Mouse (Mus musculus): ENCODE results near the gene Clcnkb. TPM values are rescaled to one million over a fixed set of nuclear protein-coding genes. Genes with fewer than 3 reads are reported as not detected.

The Clcnkb gene
- total and polyA plus RNA-seq, 2 experiments from 2014 or later = 0.27 TPM; not detected in 1

DNA sequence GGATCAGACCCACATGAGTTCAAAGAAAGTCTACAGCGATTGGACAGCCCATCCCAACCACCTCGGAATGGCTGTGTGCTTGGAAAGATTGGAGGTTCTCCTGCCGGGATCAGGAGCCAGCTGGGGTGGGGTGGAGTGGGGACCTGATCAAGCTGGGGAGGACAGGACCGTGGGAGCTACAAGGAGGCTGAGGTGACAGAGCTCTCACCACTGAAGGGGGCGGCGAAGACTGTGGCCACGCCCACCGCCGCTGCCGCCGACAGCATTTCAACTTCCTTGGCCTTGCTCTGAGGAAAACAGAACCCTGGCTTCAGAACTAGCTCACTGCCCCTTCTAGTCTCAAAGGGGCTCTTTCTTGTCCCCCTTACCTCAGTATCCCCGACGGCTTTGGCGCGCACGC, 21.1 kb downstream of the Clcnkb start:
- Histone ChIP-seq H3K9me3 (ENCODE audit: low read length) (no peaks in the 10 kb centered on the region), H3K4me1 (ENCODE audit: insufficient read depth, low read length) (no peaks in the 10 kb centered on the region), H3K27ac (ENCODE audit: low read depth, low read length) (no peak overlapping the region), H3K9ac (replicated peaks; ENCODE audit: low read length, poor library complexity, severe bottlenecking) (no peak overlapping the region), H3K4me2 (ENCODE audit: low read depth, low read length, poor library complexity, severe bottlenecking) (no peak overlapping the region), H3K36me3 (ENCODE audit: insufficient read depth, low read length) (no peaks in the 10 kb centered on the region), H3K27me3 (ENCODE audit: insufficient read depth, low read length) (no peaks in the 10 kb centered on the region), H3K4me3 (ENCODE audit: low read depth, low read length) (no peak overlapping the region)
- ATAC-seq (ENCODE audit: low FRiP score) = no peak
- no peak for DNase-seq (ENCODE audit: low spot score)
- 21% methylated on average over 16 of the region's 16 CpGs for WGBS
- TF ChIP-seq CTCF (IDR thresholded peaks at IDR 0.05) = no peak

DNA sequence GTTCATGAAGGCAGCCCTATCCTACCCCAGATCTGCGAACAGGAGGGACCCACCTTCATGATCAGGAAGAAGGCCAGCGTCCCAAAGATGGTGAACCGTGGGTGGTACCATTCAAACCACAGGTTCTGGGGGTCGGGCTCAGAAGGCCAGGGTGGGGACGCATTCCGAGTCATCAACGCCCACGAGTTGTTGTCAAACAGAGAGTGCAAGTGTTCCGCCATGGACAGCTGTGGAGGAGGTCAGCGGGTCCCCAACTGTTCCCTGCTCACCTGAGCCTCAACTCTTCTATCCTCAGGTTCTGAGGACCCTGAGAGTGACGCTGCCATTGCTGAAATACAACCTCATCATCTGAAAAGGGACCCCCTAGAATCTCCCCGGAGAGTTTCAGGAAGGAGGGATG, 24.5 kb downstream of the Clcnkb start:
- DNase-seq (ENCODE audit: low spot score) (no peak), ATAC-seq (ENCODE audit: low FRiP score) (no peak)
- TF ChIP-seq CTCF (IDR thresholded peaks at IDR 0.05) = no peak
- no peak overlapping the region for H3K9ac ChIP-seq (replicated peaks; ENCODE audit: low read length, poor library complexity, severe bottlenecking)
- H3K36me3 ChIP-seq (ENCODE audit: insufficient read depth, low read length) = no peaks in the 10 kb centered on the region
- no peak overlapping the region for H3K4me2 ChIP-seq (ENCODE audit: low read depth, low read length, poor library complexity, severe bottlenecking)
- H3K27ac ChIP-seq (ENCODE audit: low read depth, low read length) = no peak overlapping the region
- no peaks in the 10 kb centered on the region for H3K9me3 ChIP-seq (ENCODE audit: low read length)
- WGBS = 77% methylated on average over 12 of the region's 12 CpGs
- no peak overlapping the region for H3K4me3 ChIP-seq (ENCODE audit: low read depth, low read length)
- H3K27me3 ChIP-seq (ENCODE audit: insufficient read depth, low read length) = no peaks in the 10 kb centered on the region
- H3K4me1 ChIP-seq (ENCODE audit: insufficient read depth, low read length) = no peaks in the 10 kb centered on the region

DNA sequence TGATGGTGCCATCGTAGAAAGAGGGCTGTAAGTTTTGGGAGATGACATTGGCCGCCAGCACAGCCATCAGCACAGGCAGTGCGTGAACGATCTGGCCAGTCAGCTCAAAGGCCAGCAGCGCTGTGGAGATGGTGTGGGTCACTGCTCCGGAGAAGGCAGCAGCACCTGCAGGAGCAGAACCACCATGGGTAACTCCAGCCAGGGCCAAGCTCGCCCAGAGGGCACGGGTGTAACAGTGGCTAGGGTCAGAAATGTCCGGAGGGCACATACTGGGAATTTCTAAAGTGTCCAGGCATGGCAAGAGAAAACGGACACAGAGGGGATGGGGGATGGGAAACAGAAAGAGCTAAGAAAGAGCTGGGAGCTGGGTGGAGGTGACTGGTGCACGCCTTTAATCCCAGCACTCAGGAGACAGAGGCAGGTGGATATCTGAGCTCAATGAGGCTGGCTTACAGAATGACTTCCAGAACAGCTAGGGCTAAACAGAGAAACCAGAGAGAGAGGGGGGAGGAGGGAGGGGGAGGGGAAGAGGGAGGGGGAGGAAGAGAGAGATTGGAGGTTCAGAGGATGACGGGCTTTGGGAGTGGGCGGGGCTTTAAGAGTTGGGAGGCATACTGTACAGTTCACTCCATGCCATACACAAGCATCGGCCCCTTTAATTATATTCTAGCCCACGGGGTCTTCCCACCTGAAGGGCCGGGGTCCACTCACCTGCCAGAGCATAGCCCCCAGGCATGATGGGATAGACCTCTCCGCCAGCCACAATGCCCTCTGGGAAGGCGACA, 26.3 kb downstream of the Clcnkb start:
- Histone ChIP-seq H3K4me3 (ENCODE audit: low read depth, low read length) (no peak overlapping the region), H3K9me3 (ENCODE audit: low read length) (no peaks in the 10 kb centered on the region), H3K4me2 (ENCODE audit: low read depth, low read length, poor library complexity, severe bottlenecking) (no peak overlapping the region), H3K27me3 (ENCODE audit: insufficient read depth, low read length) (no peaks in the 10 kb centered on the region), H3K27ac (ENCODE audit: low read depth, low read length) (no peak overlapping the region), H3K4me1 (ENCODE audit: insufficient read depth, low read length) (no peaks in the 10 kb centered on the region), H3K36me3 (ENCODE audit: insufficient read depth, low read length) (no peaks in the 10 kb centered on the region), H3K9ac (replicated peaks; ENCODE audit: low read length, poor library complexity, severe bottlenecking) (no peak overlapping the region)
- ATAC-seq (ENCODE audit: low FRiP score) (no peak; the same call in 1 of the 2 replicates), DNase-seq (ENCODE audit: low spot score) (no peak)
- WGBS = 74% methylated on average over 18 of the region's 18 CpGs
- no peak for TF ChIP-seq CTCF (IDR thresholded peaks at IDR 0.05)

DNA sequence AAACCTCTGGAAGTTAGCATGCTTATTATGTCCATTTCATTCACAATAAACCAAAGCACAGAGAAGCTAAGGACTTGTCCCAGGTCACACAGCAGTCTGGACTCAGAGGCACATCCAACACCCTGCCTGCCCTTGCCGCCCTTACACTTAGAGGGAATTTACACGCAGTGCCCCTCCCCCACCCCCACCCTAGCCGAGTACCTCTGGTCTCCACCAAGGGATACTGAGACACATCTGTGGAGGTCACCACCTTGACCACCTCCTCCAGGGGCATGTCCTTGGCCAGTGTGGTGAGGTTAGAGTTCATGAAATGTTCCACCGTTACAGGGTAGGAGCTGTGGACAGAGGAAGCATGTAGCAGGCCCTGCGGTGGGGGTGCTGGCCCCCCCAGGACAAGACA, 27.9 kb downstream of the Clcnkb start:
- H3K9me3 ChIP-seq (ENCODE audit: low read length) = no peaks in the 10 kb centered on the region
- H3K9ac ChIP-seq (replicated peaks; ENCODE audit: low read length, poor library complexity, severe bottlenecking) = no peak overlapping the region
- no peak overlapping the region for H3K4me3 ChIP-seq (ENCODE audit: low read depth, low read length)
- DNase-seq (ENCODE audit: low spot score) = no peak
- ATAC-seq (ENCODE audit: low FRiP score) = no peak
- no peak for TF ChIP-seq CTCF (IDR thresholded peaks at IDR 0.05)
- no peaks in the 10 kb centered on the region for H3K4me1 ChIP-seq (ENCODE audit: insufficient read depth, low read length)
- H3K27ac ChIP-seq (ENCODE audit: low read depth, low read length) = no peak overlapping the region
- H3K27me3 ChIP-seq (ENCODE audit: insufficient read depth, low read length) = peaks cover 3% of the 10 kb centered on the region; the same call in 1 of the 2 replicates
- 0 out of 2 replicates have a peak, but pooled peaks cover 7% of the 10 kb centered on the region for H3K36me3 ChIP-seq (ENCODE audit: insufficient read depth, low read length)
- no peak overlapping the region for H3K4me2 ChIP-seq (ENCODE audit: low read depth, low read length, poor library complexity, severe bottlenecking)
- WGBS = 68% methylated on average over 5 of the region's 5 CpGs

DNA sequence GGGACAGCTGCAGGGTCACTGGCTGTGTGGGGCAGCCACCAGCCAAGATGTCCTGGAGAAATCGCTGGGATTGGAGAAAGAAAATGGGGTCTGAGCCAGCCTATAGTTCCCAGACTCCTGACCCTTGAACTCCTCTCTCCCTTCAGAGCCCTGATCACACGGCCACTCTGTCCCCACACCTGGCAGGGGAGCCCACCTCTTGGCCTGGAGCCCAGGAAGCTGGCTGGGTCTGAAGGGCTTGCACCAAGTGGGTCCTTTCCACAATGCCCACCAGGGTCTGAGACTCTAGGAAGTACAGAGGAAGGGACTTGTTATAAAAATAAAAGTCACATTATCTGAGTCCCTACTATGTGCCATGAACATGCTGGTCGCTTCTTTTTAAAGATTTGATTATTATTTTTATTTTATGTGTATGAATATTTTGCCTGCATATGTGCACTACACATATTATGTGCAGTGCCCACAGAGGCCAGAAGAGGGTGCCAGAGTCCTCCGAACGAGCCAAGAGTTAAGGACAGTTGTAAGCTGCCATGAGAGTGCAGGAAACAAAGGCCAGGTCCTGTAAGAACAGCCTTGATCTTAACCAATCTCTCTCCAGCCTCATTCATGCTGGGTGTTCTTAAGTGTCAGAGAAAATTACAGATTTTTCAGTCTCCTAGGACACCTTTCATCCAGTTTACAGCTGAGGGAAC, 28.6 kb downstream of the Clcnkb start:
- Histone ChIP-seq H3K9ac (replicated peaks; ENCODE audit: low read length, poor library complexity, severe bottlenecking) (no peak overlapping the region), H3K4me1 (ENCODE audit: insufficient read depth, low read length) (no peaks in the 10 kb centered on the region), H3K36me3 (ENCODE audit: insufficient read depth, low read length) (0 out of 2 replicates have a peak, but pooled peaks cover 10% of the 10 kb centered on the region), H3K9me3 (ENCODE audit: low read length) (no peaks in the 10 kb centered on the region), H3K4me2 (ENCODE audit: low read depth, low read length, poor library complexity, severe bottlenecking) (no peak overlapping the region), H3K27ac (ENCODE audit: low read depth, low read length) (no peak overlapping the region), H3K27me3 (ENCODE audit: insufficient read depth, low read length) (peaks cover 3% of the 10 kb centered on the region; the same call in 1 of the 2 replicates), H3K4me3 (ENCODE audit: low read depth, low read length) (no peak overlapping the region)
- DNase-seq (ENCODE audit: low spot score) (peak; percentile 77), ATAC-seq (ENCODE audit: low FRiP score) (no peak)
- peak; percentile 92 for TF ChIP-seq CTCF (IDR thresholded peaks at IDR 0.05)
- WGBS = 18% methylated on average over 5 of the region's 5 CpGs

DNA sequence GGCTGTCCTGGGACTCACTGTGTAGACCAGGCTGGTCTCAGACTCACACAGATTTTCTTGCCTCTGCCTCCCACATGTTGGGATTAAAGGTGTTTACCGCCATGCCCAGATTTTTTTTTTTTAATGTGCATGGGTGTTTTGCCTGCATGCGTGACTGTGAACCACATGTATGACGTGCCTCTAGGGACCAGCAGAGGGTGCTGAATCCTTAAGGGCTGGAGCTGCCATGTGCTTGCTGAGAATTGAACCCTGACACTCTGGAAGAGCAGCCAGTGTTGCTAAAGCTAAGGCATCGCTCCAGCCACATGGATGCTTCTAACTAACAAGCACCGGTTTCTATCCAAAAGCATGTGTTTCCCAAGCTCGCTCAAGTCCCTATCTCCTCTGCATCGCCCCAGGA, 29.7 kb downstream of the Clcnkb start:
- no peaks in the 10 kb centered on the region for H3K9me3 ChIP-seq (ENCODE audit: low read length)
- no peak overlapping the region for H3K4me3 ChIP-seq (ENCODE audit: low read depth, low read length)
- H3K9ac ChIP-seq (replicated peaks; ENCODE audit: low read length, poor library complexity, severe bottlenecking) = no peak overlapping the region
- DNase-seq (ENCODE audit: low spot score) (no peak), ATAC-seq (ENCODE audit: low FRiP score) (no peak)
- H3K36me3 ChIP-seq (ENCODE audit: insufficient read depth, low read length) = peaks cover 17% of the 10 kb centered on the region; the same call in 1 of the 2 replicates
- peaks cover 3% of the 10 kb centered on the region; the same call in 1 of the 2 replicates for H3K27me3 ChIP-seq (ENCODE audit: insufficient read depth, low read length)
- no peak overlapping the region for H3K4me2 ChIP-seq (ENCODE audit: low read depth, low read length, poor library complexity, severe bottlenecking)
- TF ChIP-seq CTCF (IDR thresholded peaks at IDR 0.05) = peak; percentile 41
- WGBS = 70% methylated on average over 7 of the region's 7 CpGs
- H3K27ac ChIP-seq (ENCODE audit: low read depth, low read length) = no peak overlapping the region
- no peaks in the 10 kb centered on the region for H3K4me1 ChIP-seq (ENCODE audit: insufficient read depth, low read length)
